Mouse (Mus musculus) spleen, postnatal 36 days (tissue): ENCODE results near the gene Spin2e.
"Not testable (repeated sequence)": the region's sequence is repeated elsewhere in the genome, so short reads cannot be mapped to it uniquely, and the experiment has no call there.

Experiments used
- DNase-seq, 2 experiments: peaks; one replicate each; pipeline ENCODE4 v3.0.0; 2022; ENCODE audit warnings: low spot score in 2 of 2, mixed read lengths in 1 of 2

Gene Spin2e

DNA sequence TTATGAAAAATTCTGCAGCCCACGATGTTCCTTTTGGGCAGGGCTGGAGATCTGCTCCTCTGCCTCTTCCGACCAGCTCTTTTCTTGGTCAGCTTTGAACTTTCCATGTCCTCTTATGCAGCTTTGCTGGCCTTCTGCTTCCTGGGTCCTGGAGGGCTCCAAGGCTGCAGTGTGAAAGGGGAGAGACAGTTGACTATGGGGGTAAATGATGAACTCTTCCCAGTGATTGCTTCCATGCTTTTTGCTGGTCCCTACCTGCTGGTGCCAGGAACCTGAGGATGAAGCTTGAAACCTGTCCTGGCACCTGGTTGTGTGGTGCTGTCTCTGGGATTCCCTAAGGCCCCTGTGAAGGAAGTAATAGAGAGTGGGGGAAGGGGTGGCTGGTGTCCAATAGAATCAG is at the start of gene Spin2e:
Spin2e (minus strand) TSS at position 101 of the 400 bp plus-strand sequence.
- DNase-seq = not testable (repeated sequence)

DNA sequence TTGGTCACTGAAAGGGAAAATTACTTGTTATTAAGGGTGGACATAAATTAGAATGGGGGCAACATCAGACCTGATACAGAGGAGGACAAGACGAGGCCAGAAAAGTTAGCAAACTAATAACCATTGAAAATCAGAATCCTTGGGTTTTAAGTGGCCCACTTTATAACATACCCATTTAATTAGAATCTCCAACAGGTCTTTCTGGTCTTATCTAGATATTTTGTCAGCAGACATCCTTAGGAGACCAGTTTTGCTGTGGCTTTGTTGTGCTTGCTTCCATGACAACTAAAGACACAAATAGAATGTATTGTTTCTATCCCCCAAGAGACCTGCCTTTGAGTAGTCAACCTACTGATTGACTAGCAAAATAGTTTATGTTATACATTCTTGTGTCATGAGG is 44.5 kb downstream of the Spin2e start, which contains the start of gene Gm21883:
Gm21883 (minus strand) TSS at position 101 of the 400 bp plus-strand sequence.
- not testable (repeated sequence) for DNase-seq
